Mouse (Mus musculus) skeletal muscle tissue, adult 2 months (tissue): ENCODE results near the gene Tmem38b.
A peak's percentile ranks its signal among the peaks of the same experiment; 100 is the strongest.

Experiments used
- DNase-seq: peaks from one replicate; pipeline ENCODE4 v3.0.0-alpha.2; 2012; ENCODE audit warnings: low read depth, low spot score

Tmem38b gene

DNA sequence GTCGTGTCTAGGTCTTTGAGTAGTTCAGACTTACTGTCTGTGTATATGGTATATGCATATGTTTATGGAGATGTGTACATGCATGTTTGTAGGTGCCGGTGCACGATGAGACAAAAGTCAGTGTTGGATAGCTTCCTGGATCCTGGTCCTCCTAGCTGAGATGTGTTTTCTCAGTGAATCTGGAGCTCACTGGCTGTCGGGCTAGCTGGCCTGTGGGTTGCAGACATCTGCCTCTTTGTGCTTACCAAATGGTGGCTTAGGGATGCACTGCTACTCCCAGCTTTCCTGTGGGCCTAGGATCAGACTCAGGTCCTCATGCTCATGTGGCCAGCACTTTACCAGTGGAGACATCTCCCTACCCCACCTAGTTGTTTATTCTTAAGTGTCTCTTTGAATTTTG lies 4.2 kb downstream of the Tmem38b start:
- no peak for DNase-seq

GRCm38 (mm10) chr4:53830579-53830978 lies 4.7 kb downstream of the Tmem38b start:
- DNase-seq = no peak

GRCm38 (mm10) chr4:53832321-53832720 lies 6.5 kb downstream of the Tmem38b start:
- no peak for DNase-seq

GRCm38 (mm10) chr4:53836978-53837377 lies 11.1 kb downstream of the Tmem38b start:
- DNase-seq = no peak

GRCm38 (mm10) chr4:53840158-53840870 lies 14.5 kb downstream of the Tmem38b start:
- no peak for DNase-seq

GRCm38 (mm10) chr4:53843553-53843952 lies 17.7 kb downstream of the Tmem38b start:
- DNase-seq = peak; percentile 72

- DNase-seq = peak; percentile 39
Observed at GRCm38 (mm10) chr4:53844835-53845619, 19.2 kb downstream of the Tmem38b start.

DNA sequence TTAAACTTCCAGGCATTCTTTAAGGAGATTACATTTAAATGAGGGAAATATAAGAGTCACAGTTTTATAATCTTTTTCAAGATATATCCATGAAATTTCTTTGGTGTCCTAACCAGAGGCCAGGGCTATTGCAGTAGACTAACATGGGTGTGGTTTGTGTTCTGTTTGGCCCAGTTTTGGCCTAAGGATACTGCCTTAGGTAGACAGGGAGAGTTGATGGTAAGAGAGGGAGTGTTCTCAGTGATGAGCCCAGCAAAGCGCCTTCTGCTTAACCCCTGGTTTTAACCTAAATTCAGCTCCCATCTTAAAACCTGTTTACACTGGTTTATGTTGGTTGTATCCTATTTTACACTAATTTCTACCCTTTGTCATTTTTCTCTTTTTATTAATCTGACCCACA lies 19.8 kb downstream of the Tmem38b start:
- no peak for DNase-seq

GRCm38 (mm10) chr4:53846326-53846725 lies 20.5 kb downstream of the Tmem38b start:
- DNase-seq = no peak

- DNase-seq = no peak
Observed at GRCm38 (mm10) chr4:53847541-53847940, 21.7 kb downstream of the Tmem38b start.

- no peak for DNase-seq
Observed at GRCm38 (mm10) chr4:53848308-53848707, 22.5 kb downstream of the Tmem38b start.

DNA sequence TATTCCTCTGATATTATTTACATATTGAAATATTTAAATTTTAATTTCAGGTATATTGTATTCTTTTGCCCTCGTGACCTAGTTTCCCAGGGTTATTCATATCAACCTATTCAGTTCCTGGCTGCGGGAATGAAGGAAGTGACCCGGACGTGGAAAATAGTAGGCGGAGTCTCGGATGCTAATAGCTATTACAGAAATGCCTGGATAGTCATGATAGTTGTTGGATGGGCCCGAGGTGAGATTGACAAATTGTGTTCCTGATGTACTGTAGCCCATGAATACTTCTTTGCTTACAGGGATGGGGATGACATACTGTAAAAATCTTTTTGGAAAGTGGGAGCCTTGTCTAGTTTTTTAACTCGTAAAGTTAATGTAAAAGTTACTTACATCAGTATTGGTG lies 23.0 kb downstream of the Tmem38b start:
- DNase-seq = no peak

DNA sequence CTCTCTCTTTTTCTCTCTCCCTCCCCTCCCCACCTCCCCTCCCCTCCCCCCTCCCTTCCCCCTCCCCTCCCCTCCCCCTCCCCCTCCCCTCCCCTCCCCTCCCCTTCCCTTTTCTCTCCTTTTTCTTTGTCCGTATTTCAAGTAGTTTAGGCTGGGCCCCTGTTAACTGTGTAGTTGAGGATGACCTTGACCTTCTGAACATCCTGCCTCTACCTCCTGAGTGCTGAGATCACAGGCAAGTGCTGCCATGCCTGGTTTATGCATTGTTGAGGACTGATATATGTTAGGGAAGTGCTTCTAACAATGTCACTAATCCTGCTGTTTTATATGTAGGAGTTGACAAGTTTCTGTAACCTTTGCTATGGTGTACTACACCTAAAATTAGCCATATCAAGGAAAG lies 24.0 kb downstream of the Tmem38b start:
- DNase-seq = no peak

- no peak for DNase-seq
Observed at GRCm38 (mm10) chr4:53853333-53853732, 27.5 kb downstream of the Tmem38b start.

GRCm38 (mm10) chr4:53859944-53860343 lies 34.1 kb downstream of the Tmem38b start:
- no peak for DNase-seq

DNA sequence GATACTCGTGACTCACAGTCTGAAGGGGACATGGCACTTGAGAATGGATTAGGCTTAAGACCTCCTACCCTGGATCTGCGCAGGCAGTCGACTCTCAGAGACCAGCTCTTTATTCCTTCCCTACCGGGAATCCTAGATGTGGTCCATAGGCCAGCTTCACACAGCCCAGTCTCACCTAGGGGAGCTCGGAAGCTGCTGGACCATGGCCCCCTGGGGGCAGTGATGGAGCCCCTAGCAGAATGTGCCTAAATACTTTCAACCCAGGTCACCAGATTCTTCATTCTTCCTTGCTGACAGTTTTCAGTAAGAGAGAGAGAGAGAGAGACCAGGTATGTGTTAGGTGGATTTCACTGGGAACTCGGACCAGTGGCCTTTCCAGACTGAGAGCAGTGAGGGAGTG lies 36.3 kb downstream of the Tmem38b start:
- DNase-seq = no peak

DNA sequence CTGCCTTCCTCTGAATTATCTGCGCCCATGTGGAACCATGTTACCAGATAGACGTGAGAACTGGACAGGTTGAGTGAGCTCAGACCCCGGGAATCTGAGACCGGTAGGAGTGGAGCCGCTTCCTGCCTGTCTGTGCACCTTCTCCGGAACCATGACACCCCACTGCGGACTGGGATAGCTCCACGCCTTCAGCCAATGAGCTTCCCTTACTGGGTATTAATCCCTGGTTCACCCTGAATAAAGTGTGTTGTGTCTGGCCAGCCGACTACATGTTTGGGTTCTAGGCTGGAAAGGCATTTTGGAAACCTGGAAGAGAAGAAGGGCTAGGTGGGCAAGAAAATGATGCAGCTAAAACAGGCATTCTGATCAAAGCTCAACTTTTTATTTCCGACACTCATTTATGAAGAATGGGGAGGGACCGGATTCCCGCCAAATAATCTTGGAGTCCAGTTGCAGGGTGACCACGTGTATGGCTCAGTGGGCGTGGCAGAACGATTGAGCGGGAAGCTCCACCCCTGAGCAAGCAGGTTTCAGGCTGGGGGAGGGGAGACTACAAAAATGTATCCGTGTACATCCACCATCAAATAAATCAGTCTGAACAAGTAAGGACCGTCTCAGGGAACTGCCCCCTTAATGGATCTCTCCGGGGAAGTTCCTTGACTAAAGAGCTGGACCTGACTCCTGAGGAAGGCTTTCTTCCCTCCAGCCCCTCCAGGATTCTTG lies 38.4 kb downstream of the Tmem38b start:
- DNase-seq = no peak

GRCm38 (mm10) chr4:53866459-53866858 lies 40.6 kb downstream of the Tmem38b start:
- DNase-seq = no peak

DNA sequence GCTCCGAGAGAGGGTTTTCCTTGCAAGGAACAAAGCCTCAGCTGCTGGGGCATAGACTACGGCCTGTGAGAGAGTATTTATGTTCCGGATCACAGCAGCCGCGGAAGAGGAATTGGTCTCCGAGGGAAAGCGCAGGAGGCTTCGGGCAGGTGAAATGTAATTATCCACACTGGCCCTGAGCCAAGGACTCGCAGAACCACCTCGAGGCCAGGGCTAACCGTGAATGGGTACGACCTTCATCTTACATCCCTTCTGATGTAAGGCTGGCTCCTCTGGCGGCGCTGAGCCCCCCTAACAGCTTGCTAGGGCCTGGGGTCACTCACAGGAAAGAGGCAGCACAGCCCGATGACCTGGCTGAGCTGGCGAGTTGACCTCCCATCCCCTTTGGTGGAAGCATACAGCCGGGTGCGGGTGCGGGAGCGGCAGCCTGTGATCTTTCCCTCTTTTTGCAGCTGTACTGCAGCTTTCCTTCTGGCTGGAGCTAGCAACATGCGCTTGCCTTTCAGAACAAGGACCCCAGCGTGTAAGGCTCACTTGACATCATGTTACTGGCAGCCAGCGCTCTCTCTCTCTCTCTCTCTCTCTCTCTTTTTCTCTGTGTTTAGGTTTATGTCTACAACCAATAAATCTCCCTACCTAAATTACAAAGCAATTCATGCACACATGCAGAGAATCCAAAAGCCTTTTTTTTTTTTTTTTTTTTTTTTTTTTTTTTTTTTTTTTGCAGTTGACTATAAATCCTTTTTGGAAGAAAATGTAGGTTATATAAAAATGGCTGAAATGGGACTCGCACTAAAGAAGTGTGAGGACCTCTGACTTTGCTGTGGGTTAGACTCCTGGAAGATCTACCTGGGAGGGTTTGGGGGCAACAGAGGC lies 52.9 kb downstream of the Tmem38b start:
- no peak for DNase-seq

- no peak for DNase-seq
Observed at GRCm38 (mm10) chr4:53882921-53883682, 57.3 kb downstream of the Tmem38b start.
